Mouse (Mus musculus) thymus, postnatal 0 days (tissue): ENCODE results near the gene Tdrd7. TPM values are rescaled to one million over a fixed set of nuclear protein-coding genes. Genes with fewer than 3 reads are reported as not detected.

Experiments used
- polyA plus RNA-seq: library from polyadenylated mRNA; unstranded; fragments of >200 nt; fragmentation: Nextera tagmentation; extraction: Ambion mirVana; gene quantifications from 2 replicates; pipeline ENCODE4 v1.2.1, GENCODE M21; 2015

Gene Tdrd7
- polyA plus RNA-seq, 1 experiment from 2014 or later = 9.2 TPM

Other genes with a start within 250 kb of the Tdrd7 start
- gene Aldh1b1, start 166.3 kb upstream of the Tdrd7 start, polyA plus RNA-seq = 20.1 and 21.3 TPM in 2 replicates
- gene Igfbpl1, start 138.4 kb upstream of the Tdrd7 start, polyA plus RNA-seq = not detected in 2 replicates
- gene Stra6l, start 116.7 kb upstream of the Tdrd7 start, polyA plus RNA-seq = 0.14 and 0.21 TPM in 2 replicates
- 0.17 and 0.20 TPM in 2 replicates for gene Ccdc180, start 75.0 kb upstream of the Tdrd7 start, polyA plus RNA-seq
- gene Tmod1, start 73.6 kb downstream of the Tdrd7 start, polyA plus RNA-seq = 0.98 and 1.8 TPM in 2 replicates
- gene Ncbp1, start 173.3 kb downstream of the Tdrd7 start, polyA plus RNA-seq = 88.5 and 94.7 TPM in 2 replicates
- gene Tstd2, start 173.4 kb downstream of the Tdrd7 start, polyA plus RNA-seq = 23.1 and 30.3 TPM in 2 replicates
- gene Xpa, start 231.0 kb downstream of the Tdrd7 start, polyA plus RNA-seq = 33.5 and 37.4 TPM in 2 replicates